Mouse (Mus musculus) mouse trophoblast stem cell (cell line): ENCODE data around the gene Olfr339.
"Not testable (repeated sequence)": the region's sequence is repeated elsewhere in the genome, so short reads cannot be mapped to it uniquely, and the experiment has no call there.

Source experiments
- in situ Hi-C, 2 experiments: fragments of 300-500 bp; cut with MseI, MboI; formaldehyde crosslinking; loops; 2 replicates in 1 of 2; 3 replicates in 1 of 2; pipeline ENCODE4 v1.15.1; 2025

Olfr339 gene

DNA sequence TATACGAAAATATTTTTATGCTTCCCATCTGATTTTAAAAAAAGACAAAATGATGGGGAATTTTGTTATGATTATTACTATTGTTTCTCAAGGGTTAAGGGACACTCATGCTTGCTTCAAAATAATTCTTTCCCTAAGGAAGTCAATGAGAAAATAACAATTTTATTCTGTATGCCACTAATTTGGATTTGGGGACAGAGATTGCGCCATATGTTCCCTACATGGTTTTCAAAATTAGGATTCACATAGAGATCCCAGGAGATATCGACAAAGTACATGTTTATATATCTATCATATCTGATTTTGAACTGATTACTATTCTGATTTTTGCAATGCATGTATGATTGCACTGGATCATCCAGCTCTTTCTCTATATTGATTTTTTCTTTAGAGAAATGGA lies at the start of gene Olfr339:
TSS of gene Olfr339 (plus strand) at position 301 of the 400 bp plus-strand sequence.
- in situ Hi-C loops: no loop called here

DNA sequence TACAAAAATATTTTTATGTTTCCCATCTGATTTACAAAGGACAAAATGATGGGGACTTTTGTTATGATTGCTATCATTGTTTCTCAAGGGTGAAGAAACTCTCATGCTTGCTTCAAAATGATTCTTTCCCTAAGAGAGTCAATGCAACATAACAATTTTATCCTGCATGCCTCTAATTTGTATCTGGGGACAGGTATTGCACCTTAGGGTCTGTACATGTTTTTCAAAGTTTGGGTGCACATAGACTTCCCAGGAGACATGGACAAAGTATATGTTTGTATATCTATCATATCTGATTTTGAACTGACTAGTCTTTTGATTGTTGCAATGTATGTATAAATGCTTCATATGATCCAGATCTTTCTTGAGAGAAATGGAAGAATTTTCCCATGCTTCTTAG lies 45.5 kb upstream of the Olfr339 start, which contains the start of gene Olfr338:
TSS of gene Olfr338 (plus strand) at position 301 of the 400 bp plus-strand sequence.
- in situ Hi-C loops: no loop called here

DNA sequence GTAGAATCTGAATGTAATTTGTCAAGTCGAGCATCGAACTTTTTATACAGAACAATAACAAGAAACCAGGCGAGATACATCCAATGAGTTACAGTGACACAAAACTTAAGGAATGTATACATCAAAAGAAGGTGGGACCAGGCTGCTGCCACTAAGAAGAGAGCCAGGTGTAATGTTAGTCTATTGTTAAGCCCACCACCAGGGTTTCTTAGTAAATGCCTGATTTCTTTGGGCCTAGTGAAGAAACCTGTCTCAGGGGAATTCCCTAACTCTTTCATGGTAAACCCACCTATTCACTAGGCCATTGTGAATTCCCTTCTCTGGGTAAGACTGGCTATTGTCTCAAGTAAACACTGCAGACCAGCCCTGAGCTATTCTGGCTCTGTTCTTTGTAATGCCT lies 3.6 kb upstream of the Olfr339 start:
- in situ Hi-C loops: not testable (repeated sequence)

DNA sequence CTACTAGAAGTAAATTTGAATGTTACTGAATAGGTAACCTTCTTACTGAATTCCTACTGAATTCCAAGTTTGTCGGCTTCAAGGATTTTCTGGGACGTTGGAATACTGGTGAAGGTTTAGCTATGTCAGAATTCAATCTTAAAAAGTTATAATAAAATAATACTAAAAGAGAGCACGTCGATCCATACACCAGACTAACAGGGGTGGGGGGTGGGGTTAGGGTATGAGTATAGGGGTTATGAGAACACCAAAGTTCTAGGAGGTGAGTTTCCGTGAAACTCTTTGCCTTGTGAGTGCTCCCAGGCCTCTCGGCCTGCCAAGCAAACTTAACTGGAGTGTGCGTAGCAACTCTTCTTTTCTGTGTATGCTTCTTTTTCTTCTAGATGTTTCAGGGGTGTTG lies 3.2 kb upstream of the Olfr339 start:
- in situ Hi-C loops: not testable (repeated sequence)

DNA sequence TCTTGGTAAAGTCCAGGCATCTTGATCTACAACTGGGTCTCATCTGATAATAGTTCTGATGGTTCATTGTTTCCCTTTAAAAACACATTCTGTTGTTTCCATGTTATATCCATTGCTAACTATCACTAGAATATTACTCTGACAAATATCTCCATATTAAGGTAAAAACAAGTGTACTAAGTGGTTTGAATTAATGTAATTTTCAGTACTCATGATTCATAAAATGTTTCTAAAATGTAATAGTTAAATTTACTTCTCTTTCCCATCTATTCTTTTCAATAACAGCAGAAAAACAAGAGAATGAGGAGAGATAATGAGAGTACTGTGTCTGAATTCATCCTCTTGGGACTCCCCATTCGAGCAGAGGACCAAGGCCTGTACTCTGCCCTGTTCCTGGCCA lies 33.5 kb downstream of the Olfr339 start, which contains the start of gene Olfr340:
TSS of gene Olfr340 (plus strand) at position 301 of the 400 bp plus-strand sequence.
- in situ Hi-C loops: no loop called here

DNA sequence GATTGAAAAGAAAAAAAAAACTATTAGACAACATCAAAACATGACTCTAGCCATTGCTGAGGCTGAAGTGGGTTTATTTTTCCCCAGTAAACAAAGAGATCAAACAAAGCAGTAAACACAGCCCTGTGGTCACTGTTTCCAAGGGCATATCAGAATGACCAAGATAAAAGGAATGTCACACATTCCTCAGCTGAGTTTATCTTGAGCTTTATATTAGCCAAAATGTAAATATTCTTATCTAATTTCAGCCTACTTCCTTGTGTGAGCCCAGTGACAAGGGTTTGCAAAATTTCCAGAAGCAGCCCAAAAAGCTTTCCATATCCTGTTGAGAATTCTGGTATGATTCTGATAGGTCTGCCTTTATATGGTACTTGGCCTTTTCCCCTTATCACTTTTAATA lies 54.9 kb downstream of the Olfr339 start:
- in situ Hi-C loops: no loop called here
